Mouse (Mus musculus): ENCODE data around the gene Fmnl3. TPM values are rescaled to one million over a fixed set of nuclear protein-coding genes. Genes with fewer than 3 reads are reported as not detected.

Gene Fmnl3
- polyA plus RNA-seq, 1 experiment, result 49.5 TPM

- no peak overlapping the region for H3K4me3 ChIP-seq (ENCODE audit: insufficient read depth, low read length)
- peaks cover 6% of the 10 kb centered on the region for H3K4me1 ChIP-seq (ENCODE audit: control insufficient read depth, insufficient read depth, low read length)
- H3K27ac ChIP-seq (ENCODE audit: insufficient read depth, low read length), result no peak overlapping the region
- TF ChIP-seq CTCF (IDR thresholded peaks at IDR 0.05; ENCODE audit: borderline replicate concordance, insufficient read depth, low read length), result no peak
These were observed 2.5 kb upstream of the Fmnl3 start for GRCm38 (mm10) chr15:99372761-99373160.

GRCm38 (mm10) chr15:99371526-99372340 lies 1.5 kb upstream of the Fmnl3 start:
- TF ChIP-seq POLR2A (IDR thresholded peaks at IDR 0.05; ENCODE audit: low read depth, low read length) (no peak), CTCF (IDR thresholded peaks at IDR 0.05; ENCODE audit: borderline replicate concordance, insufficient read depth, low read length) (no peak)
- peaks cover 6% of the 10 kb centered on the region for H3K4me1 ChIP-seq (ENCODE audit: control insufficient read depth, insufficient read depth, low read length)

GRCm38 (mm10) chr15:99369391-99370171 lies 701 bp downstream of the Fmnl3 start:
- TF ChIP-seq POLR2A (IDR thresholded peaks at IDR 0.05; ENCODE audit: low read depth, low read length) (0 out of 2 replicates have a peak, but pooled peaks have one; percentile 16), CTCF (IDR thresholded peaks at IDR 0.05; ENCODE audit: borderline replicate concordance, insufficient read depth, low read length) (no peak)
- H3K27ac ChIP-seq (ENCODE audit: insufficient read depth, low read length), result peak overlapping the region; percentile 76

More at GRCm38 (mm10) chr15:99371526-99372340, 1.5 kb upstream of the Fmnl3 start:
- no peak overlapping the region for H3K27ac ChIP-seq (ENCODE audit: insufficient read depth, low read length)
- no peak overlapping the region for H3K4me3 ChIP-seq (ENCODE audit: insufficient read depth, low read length)

DNA sequence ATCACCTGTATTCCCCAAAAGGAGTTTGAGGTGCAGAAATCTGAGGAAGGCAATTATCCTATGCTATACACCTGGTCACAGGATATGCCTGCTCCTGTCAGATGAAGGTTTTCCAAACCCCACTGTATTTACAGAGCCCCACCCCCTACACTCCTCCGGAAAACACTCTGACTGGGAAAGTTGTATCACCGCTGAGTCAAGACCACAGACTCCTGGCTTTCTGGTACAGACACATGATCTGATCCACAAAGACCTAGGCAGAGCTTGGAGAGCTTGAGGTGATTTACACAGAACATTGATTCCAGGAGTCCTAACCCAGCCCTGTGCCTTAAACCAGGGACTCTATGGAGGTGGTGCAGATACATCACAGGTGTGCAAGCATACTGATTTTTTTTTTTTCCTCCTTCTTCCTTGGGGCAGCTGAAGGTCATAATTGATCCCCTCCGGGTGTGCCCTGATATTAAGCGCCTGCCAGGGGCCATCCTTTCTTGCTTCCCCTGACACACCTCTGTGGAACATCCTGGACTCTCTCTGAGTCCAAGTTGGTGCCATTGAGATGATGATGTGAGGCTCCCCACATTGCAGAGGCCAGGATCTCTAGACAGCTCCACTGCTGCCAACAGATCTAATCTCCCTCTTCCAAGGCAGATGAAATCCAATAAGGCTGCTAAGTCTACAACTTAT lies 1.6 kb downstream of the Fmnl3 start:
- Histone ChIP-seq H3K4me1 (ENCODE audit: control insufficient read depth, insufficient read depth, low read length) (peaks cover 16% of the 10 kb centered on the region), H3K4me3 (ENCODE audit: insufficient read depth, low read length) (peak overlapping the region; percentile 97), H3K27ac (ENCODE audit: insufficient read depth, low read length) (peak overlapping the region; percentile 76)
- TF ChIP-seq POLR2A (IDR thresholded peaks at IDR 0.05; ENCODE audit: low read depth, low read length), result no peak; the same call in 1 of the 2 replicates
- no peak for TF ChIP-seq CTCF (IDR thresholded peaks at IDR 0.05; ENCODE audit: borderline replicate concordance, insufficient read depth, low read length)

More at GRCm38 (mm10) chr15:99369391-99370171, 701 bp downstream of the Fmnl3 start:
- peaks cover 11% of the 10 kb centered on the region for H3K4me1 ChIP-seq (ENCODE audit: control insufficient read depth, insufficient read depth, low read length)
- peak overlapping the region; percentile 97 for H3K4me3 ChIP-seq (ENCODE audit: insufficient read depth, low read length)

- Histone ChIP-seq H3K4me1 (ENCODE audit: control insufficient read depth, insufficient read depth, low read length) (peaks cover 18% of the 10 kb centered on the region), H3K4me3 (ENCODE audit: insufficient read depth, low read length) (no peak overlapping the region), H3K27ac (ENCODE audit: insufficient read depth, low read length) (peak overlapping the region; percentile 75)
- TF ChIP-seq POLR2A (IDR thresholded peaks at IDR 0.05; ENCODE audit: low read depth, low read length) (no peak), CTCF (IDR thresholded peaks at IDR 0.05; ENCODE audit: borderline replicate concordance, insufficient read depth, low read length) (no peak)
These were observed 5.4 kb downstream of the Fmnl3 start for GRCm38 (mm10) chr15:99364921-99365320.

GRCm38 (mm10) chr15:99364022-99364530 lies 6.2 kb downstream of the Fmnl3 start:
- Histone ChIP-seq H3K27ac (ENCODE audit: insufficient read depth, low read length) (peak overlapping the region; percentile 85), H3K4me1 (ENCODE audit: control insufficient read depth, insufficient read depth, low read length) (peaks cover 23% of the 10 kb centered on the region), H3K4me3 (ENCODE audit: insufficient read depth, low read length) (no peak overlapping the region)
- TF ChIP-seq POLR2A (IDR thresholded peaks at IDR 0.05; ENCODE audit: low read depth, low read length) (no peak), CTCF (IDR thresholded peaks at IDR 0.05; ENCODE audit: borderline replicate concordance, insufficient read depth, low read length) (no peak)

DNA sequence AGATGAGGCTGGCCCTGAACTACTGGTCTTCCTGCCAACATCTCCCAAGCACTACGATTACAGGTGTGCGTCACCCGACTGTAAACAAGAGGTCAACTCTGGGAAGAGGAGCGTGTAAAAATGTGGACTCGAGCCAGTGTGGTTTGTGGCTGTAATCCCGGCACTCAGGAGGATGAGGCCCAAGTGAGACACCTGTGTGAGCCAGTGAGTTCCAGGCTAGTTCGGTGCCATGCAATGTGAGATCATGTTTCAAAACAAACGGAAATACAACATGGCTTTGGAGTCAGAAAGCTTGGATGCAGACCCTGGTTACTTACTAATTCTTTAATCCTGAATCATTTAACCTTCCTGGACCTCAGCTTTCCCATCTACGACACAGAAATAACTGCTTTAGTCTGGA lies 11.3 kb downstream of the Fmnl3 start:
- Histone ChIP-seq H3K4me3 (ENCODE audit: insufficient read depth, low read length) (no peak overlapping the region), H3K4me1 (ENCODE audit: control insufficient read depth, insufficient read depth, low read length) (peaks cover 8% of the 10 kb centered on the region), H3K27ac (ENCODE audit: insufficient read depth, low read length) (no peak overlapping the region)
- TF ChIP-seq POLR2A (IDR thresholded peaks at IDR 0.05; ENCODE audit: low read depth, low read length), result no peak
- TF ChIP-seq CTCF (IDR thresholded peaks at IDR 0.05; ENCODE audit: borderline replicate concordance, insufficient read depth, low read length), result no peak

GRCm38 (mm10) chr15:99356462-99356861 lies 13.8 kb downstream of the Fmnl3 start:
- Histone ChIP-seq H3K4me1 (ENCODE audit: control insufficient read depth, insufficient read depth, low read length) (peaks cover 12% of the 10 kb centered on the region), H3K27ac (ENCODE audit: insufficient read depth, low read length) (no peak overlapping the region), H3K4me3 (ENCODE audit: insufficient read depth, low read length) (no peak overlapping the region)
- TF ChIP-seq CTCF (IDR thresholded peaks at IDR 0.05; ENCODE audit: borderline replicate concordance, insufficient read depth, low read length), result no peak
- no peak for TF ChIP-seq POLR2A (IDR thresholded peaks at IDR 0.05; ENCODE audit: low read depth, low read length)

GRCm38 (mm10) chr15:99355660-99356059 lies 14.6 kb downstream of the Fmnl3 start:
- no peak for TF ChIP-seq POLR2A (IDR thresholded peaks at IDR 0.05; ENCODE audit: low read depth, low read length)
- TF ChIP-seq CTCF (IDR thresholded peaks at IDR 0.05; ENCODE audit: borderline replicate concordance, insufficient read depth, low read length), result no peak
- Histone ChIP-seq H3K4me3 (ENCODE audit: insufficient read depth, low read length) (no peak overlapping the region), H3K4me1 (ENCODE audit: control insufficient read depth, insufficient read depth, low read length) (peaks cover 12% of the 10 kb centered on the region), H3K27ac (ENCODE audit: insufficient read depth, low read length) (no peak overlapping the region)
